Mouse (Mus musculus) heart, adult 2 months (tissue): Measurements from ENCODE around the gene Actn3.

Source experiments
- CTCF ChIP-seq: fragments of 200-600 bp; IDR thresholded peaks from 2 replicates; pipeline ENCODE4 v1.8.1; 2022; ENCODE audit warnings: antibody characterized with exemption, mild to moderate bottlenecking, moderate library complexity
- EP300 ChIP-seq: fragments of 200-500 bp; IDR thresholded peaks from 2 replicates; pipeline ENCODE4 v1.6.1; 2011; ENCODE audit warnings: low read depth, low read length, control low read depth; ENCODE audit not compliant: insufficient read depth

- TF ChIP-seq CTCF (peak; percentile 61), EP300 (0 out of 2 replicates have a peak, but pooled peaks have one; percentile 17)
Measured at GRCm38 (mm10) chr19:4820678-4821303, 56.9 kb downstream of the Actn3 start.
